ENCODE assay signal across 14 mouse cellular contexts in the genomic region with DNA sequence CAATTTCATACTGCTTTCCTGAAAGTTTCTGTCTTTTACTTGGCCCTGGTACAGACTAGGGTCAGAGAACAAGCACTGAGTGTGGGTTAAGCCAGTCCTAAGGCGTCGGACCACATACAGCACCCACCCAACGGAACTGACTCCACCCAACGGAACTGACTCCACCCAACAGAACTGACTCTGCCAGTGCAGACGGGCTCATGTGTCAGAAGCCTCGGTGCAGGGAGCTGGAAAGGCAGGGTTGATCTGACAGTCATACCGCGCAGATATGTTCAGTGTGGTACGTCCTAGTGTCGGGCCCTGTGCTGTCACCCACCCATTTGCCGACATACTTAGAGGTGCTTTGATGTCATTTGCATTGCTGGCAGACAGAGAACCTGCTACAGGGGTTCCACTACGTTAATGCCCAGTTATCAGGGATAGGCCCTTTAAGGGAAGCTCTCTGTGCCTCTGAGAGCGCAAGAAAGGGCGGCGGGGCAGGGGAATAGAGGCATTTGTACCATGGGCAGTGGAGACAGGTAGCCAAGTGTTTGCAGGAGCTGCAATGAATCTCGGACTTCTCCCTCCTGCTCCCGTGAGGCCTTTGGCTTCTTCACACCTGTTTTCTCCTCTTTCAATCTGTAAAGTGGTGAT. TPM values are rescaled to one million over a fixed set of nuclear protein-coding genes. Genes with fewer than 3 reads are reported as not detected.
A peak's percentile ranks its signal among the peaks of the same experiment; 100 is the strongest.
DNase-seq lines count a peak whose midpoint lies in the region; ATAC-seq and TF ChIP-seq lines count a peak whose summit lies in the region.
"Had no signal": no experiment of that assay in that cellular context is flagged by ENCODE, and none has a peak within 500 bp of the region (broad histone marks: within the 10 kb centered on the region; RNA-seq: fewer than 3 reads in every experiment).

No protein-coding gene starts in this region.

- peaks cover 35% of the 10 kb centered on the region for H3K36me3 ChIP-seq in heart, embryonic 10.5 days
- peaks cover 0 to 25% of the 10 kb centered on the region in 2 experiments; a peak in 2 of 4 replicates for H3K36me3 ChIP-seq in MEL (ENCODE audit: control insufficient read depth in 1 of 2, insufficient read depth in 2 of 2, low read length in 2 of 2)
- peaks cover 9% of the 10 kb centered on the region for H3K36me3 ChIP-seq in forebrain, embryonic 10.5 days (replicated peaks)

- no peak for TF ChIP-seq RAD21 in MEL (IDR thresholded peaks at IDR 0.05; ENCODE audit: low read depth, low read length)

- peak; percentile 20 to 71; a peak in 2 of 4 replicates for TF ChIP-seq EP300 in MEL (IDR thresholded peaks at IDR 0.05; ENCODE audit: low read depth in 1 of 2, low read length in 2 of 2)

- ATAC-seq in frontal cortex, adult (ENCODE audit: low TSS enrichment), result no peak
- ATAC-seq: Patski had no signal

- no peaks in the 10 kb centered on the region for H3K9me3 ChIP-seq in heart, embryonic 10.5 days
- no peaks in the 10 kb centered on the region for H3K9me3 ChIP-seq in MEL (replicated peaks; ENCODE audit: insufficient read depth, low read length)
- no peaks in the 10 kb centered on the region for H3K9me3 ChIP-seq in forebrain, embryonic 10.5 days
- H3K9me3 ChIP-seq: hindbrain, embryonic 12.5 days had no signal

- TF ChIP-seq CTCF in MEL (IDR thresholded peaks at IDR 0.05 in 2 of 3, conservative IDR thresholded peaks at IDR 0.05 in 1 of 3; ENCODE audit: control insufficient read depth in 1 of 3, insufficient read depth in 1 of 3, low read depth in 2 of 3, low read length in 3 of 3, poor library complexity in 1 of 3, severe bottlenecking in 1 of 3), result no peak

- no peaks in the 10 kb centered on the region for H3K27me3 ChIP-seq in heart, embryonic 10.5 days (ENCODE audit: insufficient read depth, poor library complexity, severe bottlenecking)
- H3K27me3 ChIP-seq in MEL (ENCODE audit: control insufficient read depth in 1 of 2, insufficient read depth in 2 of 2, low read length in 2 of 2), result no peaks in the 10 kb centered on the region
- H3K27me3 ChIP-seq in forebrain, embryonic 10.5 days (ENCODE audit: poor library complexity, severe bottlenecking), result no peaks in the 10 kb centered on the region
- H3K27me3 ChIP-seq: hindbrain, embryonic 12.5 days; Patski had no signal

- H3K4me1 ChIP-seq in heart, embryonic 10.5 days, result peaks cover 14% of the 10 kb centered on the region
- H3K4me1 ChIP-seq in MEL (ENCODE audit: control insufficient read depth in 1 of 2, insufficient read depth in 2 of 2, low read length in 2 of 2), result peaks cover 11 to 30% of the 10 kb centered on the region in 2 experiments
- no peaks in the 10 kb centered on the region for H3K4me1 ChIP-seq in forebrain, embryonic 10.5 days

- no peak overlapping the region for H3K27ac ChIP-seq in heart, embryonic 10.5 days
- H3K27ac ChIP-seq in MEL (ENCODE audit: control insufficient read depth, low read depth, low read length), result peak overlapping the region; percentile 96
- H3K27ac ChIP-seq in forebrain, embryonic 10.5 days, result no peak overlapping the region
- H3K27ac ChIP-seq: hindbrain, embryonic 12.5 days had no signal

- H3K4me3 ChIP-seq in heart, embryonic 10.5 days, result no peak overlapping the region
- H3K4me3 ChIP-seq in MEL (ENCODE audit: control insufficient read depth in 1 of 2, insufficient read depth in 1 of 2, low read depth in 2 of 2, low read length in 2 of 2), result peak overlapping the region; percentile 48 to 56
- no peak overlapping the region for H3K4me3 ChIP-seq in forebrain, embryonic 10.5 days
- H3K4me3 ChIP-seq: hindbrain, embryonic 12.5 days had no signal

- WGBS in heart, embryonic 10.5 days, result 83% methylated on average over 17 of the region's 17 CpGs
- WGBS in forebrain, embryonic 10.5 days, result 90% methylated on average over 17 of the region's 17 CpGs

- no peaks in the 10 kb centered on the region; the same call in 1 of the 2 replicates for H3K79me2 ChIP-seq in MEL (ENCODE audit: control insufficient read depth, insufficient read depth, low read length, poor library complexity)

- peak; percentile 90 to 98 for TF ChIP-seq POLR2A in MEL (IDR thresholded peaks at IDR 0.05; ENCODE audit: control insufficient read depth in 1 of 2, insufficient read depth in 1 of 2, low read depth in 1 of 2, low read length in 2 of 2, poor library complexity in 1 of 2)

- peak overlapping the region; percentile 72 for H3K9ac ChIP-seq in MEL (ENCODE audit: control insufficient read depth, low read depth, low read length, poor library complexity, severe bottlenecking)
- H3K9ac ChIP-seq: hindbrain, embryonic 12.5 days had no signal

- DNase-seq in heart, adult 11 months, result peak; percentile 89
- no peak for DNase-seq in heart, embryonic 10.5 days (ENCODE audit: low spot score)
- DNase-seq in MEL (ENCODE audit: low read depth, low spot score), result peak; percentile 98
- peak; percentile 88 for DNase-seq in liver
- peak; percentile 51 to 60 for DNase-seq in spleen, postnatal 36 days (ENCODE audit: low spot score in 2 of 2)
- no peak for DNase-seq in ovary, postnatal 36 days (ENCODE audit: low spot score)
- DNase-seq in forebrain, embryonic 10.5 days (ENCODE audit: extremely low spot score, low spot score), result no peak
- DNase-seq: adrenal gland, postnatal 14 days; cerebellum, adult 9-10 months; lung, postnatal 10 days had no signal

TF ChIP-seq in MEL, 35 proteins besides CTCF, POLR2A, EP300 and RAD21:
- no peak for TF ChIP-seq E2F4 (IDR thresholded peaks at IDR 0.05; ENCODE audit: borderline replicate concordance, low read depth, low read length)
- TF ChIP-seq KAT2A (conservative IDR thresholded peaks at IDR 0.05; ENCODE audit: low read depth, low read length), result no peak
- TF ChIP-seq MAX (IDR thresholded peaks at IDR 0.05; ENCODE audit: low read length), result no peak; the same call in 1 of the 2 replicates
- TF ChIP-seq ZC3H11A (IDR thresholded peaks at IDR 0.05; ENCODE audit: low read depth, low read length), result no peak
- TF ChIP-seq TBP (IDR thresholded peaks at IDR 0.05; ENCODE audit: low read depth, low read length), result peak; percentile 94
- TF ChIP-seq RCOR1 (IDR thresholded peaks at IDR 0.05; ENCODE audit: low read depth, low read length), result no peak
- no peak for TF ChIP-seq GABPA (IDR thresholded peaks at IDR 0.05; ENCODE audit: low read depth, low read length)
- peak; percentile 52; the same call in 1 of the 2 replicates for TF ChIP-seq MYC (IDR thresholded peaks at IDR 0.05; ENCODE audit: low read depth, low read length)
- no peak for TF ChIP-seq TAL1 (IDR thresholded peaks at IDR 0.05; ENCODE audit: low read length)
- TF ChIP-seq MAFK (IDR thresholded peaks at IDR 0.05; ENCODE audit: borderline replicate concordance, low read depth, low read length), result no peak
- no peak for TF ChIP-seq ZKSCAN1 (IDR thresholded peaks at IDR 0.05; ENCODE audit: low read depth, low read length)
- peak; percentile 95 for TF ChIP-seq POLR2AphosphoS2 (IDR thresholded peaks at IDR 0.05; ENCODE audit: low read length)
- peak; percentile 55; the same call in 1 of the 2 replicates for TF ChIP-seq ELF1 (IDR thresholded peaks at IDR 0.05; ENCODE audit: low read depth, low read length)
- TF ChIP-seq JUND (IDR thresholded peaks at IDR 0.05; ENCODE audit: low read depth, low read length), result no peak
- peak; percentile 50; the same call in 1 of the 2 replicates for TF ChIP-seq ETS1 (IDR thresholded peaks at IDR 0.05; ENCODE audit: low read depth, low read length)
- no peak for TF ChIP-seq SMC3 (IDR thresholded peaks at IDR 0.05; ENCODE audit: low read depth, low read length)
- no peak for TF ChIP-seq ZNF384 (IDR thresholded peaks at IDR 0.05; ENCODE audit: low read depth, low read length)
- peak; percentile 57; the same call in 1 of the 2 replicates for TF ChIP-seq HCFC1 (IDR thresholded peaks at IDR 0.05; ENCODE audit: low read depth, low read length)
- TF ChIP-seq GATA1 (IDR thresholded peaks at IDR 0.05; ENCODE audit: low read depth, low read length), result no peak
- no peak for TF ChIP-seq UBTF (IDR thresholded peaks at IDR 0.05; ENCODE audit: borderline replicate concordance, insufficient read depth, low read depth, low read length)
- peak; percentile 88 for TF ChIP-seq MXI1 (IDR thresholded peaks at IDR 0.05; ENCODE audit: low read depth, low read length)
- TF ChIP-seq MAZ (IDR thresholded peaks at IDR 0.05; ENCODE audit: low read depth, low read length), result no peak; the same call in 1 of the 2 replicates
- no peak for TF ChIP-seq USF2 (IDR thresholded peaks at IDR 0.05; ENCODE audit: borderline replicate concordance in 1 of 2, insufficient read depth in 1 of 2, low read depth in 1 of 2, low read length in 2 of 2)
- TF ChIP-seq CHD1 (IDR thresholded peaks at IDR 0.05; ENCODE audit: low read depth, low read length), result no peak
- no peak for TF ChIP-seq USF1 (IDR thresholded peaks at IDR 0.05; ENCODE audit: low read depth, low read length)
- TF ChIP-seq ZMIZ1 (IDR thresholded peaks at IDR 0.05; ENCODE audit: low read depth, low read length), result peak; percentile 98
- TF ChIP-seq BHLHE40 (IDR thresholded peaks at IDR 0.05; ENCODE audit: borderline replicate concordance, low read depth, low read length), result no peak
- TF ChIP-seq NRF1 (IDR thresholded peaks at IDR 0.05; ENCODE audit: insufficient read depth, low read depth, low read length, poor library complexity, severe bottlenecking), result no peak
- no peak for TF ChIP-seq MYB (IDR thresholded peaks at IDR 0.05; ENCODE audit: low read depth, low read length)
- TF ChIP-seq SIN3A (IDR thresholded peaks at IDR 0.05; ENCODE audit: low read length), result peak; percentile 90
- TF ChIP-seq MEF2A (IDR thresholded peaks at IDR 0.05; ENCODE audit: extremely low read depth, insufficient replicate concordance, low read depth, low read length, poor library complexity, severe bottlenecking), result no peak
- peak; percentile 84; the same call in 1 of the 2 replicates for TF ChIP-seq POLR2AphosphoS5 (IDR thresholded peaks at IDR 0.05; ENCODE audit: borderline replicate concordance, low read depth, low read length)
- no peak for TF ChIP-seq CHD2 (IDR thresholded peaks at IDR 0.05; ENCODE audit: low read length)
- TF ChIP-seq NELFE (IDR thresholded peaks at IDR 0.05; ENCODE audit: low read depth, low read length), result peak; percentile 96
- peak; percentile 57; the same call in 1 of the 2 replicates for TF ChIP-seq TCF12 (IDR thresholded peaks at IDR 0.05; ENCODE audit: low read depth, low read length)

RNA-seq across cellular contexts. Expression of a gene that starts 38.5 kb away (rescaled TPM):
- 0.41 and 0.68 TPM in 2 replicates for polyA plus RNA-seq in heart, embryonic 10.5 days (2016; fragmentation: Nextera tagmentation; extraction: Ambion mirVana)
- 1.2 and 1.5 TPM in 2 replicates for total RNA-seq in MEL (2012; rRNA removed)
- 1 to 10 TPM in 1 of 2 experiments, not detected in 1; 2.8 TPM for polyA plus RNA-seq in MEL (2012; ENCODE audit: insufficient read depth in 1 of 2, insufficient read length in 2 of 2, low read depth in 1 of 2, low replicate concordance in 2 of 2, missing spikeins in 1 of 2)
- 0.25 and 0.36 TPM in 2 replicates for polyA plus RNA-seq in forebrain, embryonic 10.5 days (2016; fragmentation: Nextera tagmentation; extraction: Ambion mirVana)
- total RNA-seq: left cerebral cortex, postnatal 10 days had no signal
- polyA plus RNA-seq: Patski had no signal

Comparison
In these comparisons a context has a peak if more than half of its experiments do, and no peak if none do; other contexts are left out.
1. DNase-seq: peak in heart, adult 11 months (single experiment), MEL (single experiment), liver (single experiment) and spleen, postnatal 36 days (2 of 2); none in heart, embryonic 10.5 days (single experiment), ovary, postnatal 36 days (single experiment) and forebrain, embryonic 10.5 days (single experiment).
2. H3K4me3 ChIP-seq: peak in MEL (2 of 2); none in heart, embryonic 10.5 days (single experiment) and forebrain, embryonic 10.5 days (single experiment).